Mouse (Mus musculus): Measurements from ENCODE around the gene Iffo2. TPM values are rescaled to one million over a fixed set of nuclear protein-coding genes. Genes with fewer than 3 reads are reported as not detected.
A peak's percentile ranks its signal among the peaks of the same experiment; 100 is the strongest.
"Not testable (repeated sequence)": the region's sequence is repeated elsewhere in the genome, so short reads cannot be mapped to it uniquely, and the experiment has no call there.

Iffo2 gene
- 1 to 10 TPM; 3.5 to 4.4 (median 4.2) TPM for total RNA-seq (2022)

DNA sequence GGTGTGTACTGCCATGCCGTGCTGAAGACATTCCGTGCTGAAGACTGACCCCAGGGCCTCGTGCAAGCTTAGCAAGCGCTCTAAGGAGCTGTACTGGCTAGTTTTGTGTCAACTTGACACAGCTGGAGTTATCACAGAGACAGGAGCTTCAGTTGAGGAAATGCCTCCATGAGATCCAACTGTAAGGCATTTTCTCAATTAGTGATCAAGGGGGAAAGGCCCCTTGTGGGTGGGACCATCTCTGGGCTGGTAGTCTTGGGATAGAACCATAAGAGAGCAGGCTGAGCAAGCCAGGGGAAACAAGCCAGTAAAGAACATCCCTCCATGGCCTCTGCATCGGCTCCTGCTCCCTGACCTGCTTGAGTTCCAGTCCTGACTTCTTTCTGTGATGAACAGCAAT lies at the start of gene Iffo2:
Gene Iffo2, plus strand, starts transcription at position 301 of the 400 bp plus-strand sequence.
- DNase-seq (ENCODE audit: low spot score), result not testable (repeated sequence)

DNA sequence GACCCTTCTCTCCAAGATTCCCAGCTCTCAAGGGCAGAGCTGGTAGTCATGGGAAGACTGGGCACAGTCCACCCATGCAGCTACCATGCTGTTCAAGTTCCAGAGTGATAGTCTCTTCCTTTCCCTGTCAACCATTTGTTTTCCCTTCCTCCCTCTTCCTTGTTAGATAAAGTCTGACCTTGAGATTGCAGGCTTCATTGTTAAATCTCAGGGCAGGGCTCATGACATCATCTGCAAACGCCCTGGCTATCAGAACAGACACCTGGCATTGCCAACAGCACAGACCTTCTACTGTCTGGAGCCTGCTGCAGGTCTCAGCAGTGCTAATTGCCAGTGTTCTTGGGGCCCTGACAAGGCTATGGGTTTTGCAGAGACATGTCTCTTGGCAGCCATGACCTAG lies 48.9 kb upstream of the Iffo2 start:
- no peak for DNase-seq (ENCODE audit: low spot score)

DNA sequence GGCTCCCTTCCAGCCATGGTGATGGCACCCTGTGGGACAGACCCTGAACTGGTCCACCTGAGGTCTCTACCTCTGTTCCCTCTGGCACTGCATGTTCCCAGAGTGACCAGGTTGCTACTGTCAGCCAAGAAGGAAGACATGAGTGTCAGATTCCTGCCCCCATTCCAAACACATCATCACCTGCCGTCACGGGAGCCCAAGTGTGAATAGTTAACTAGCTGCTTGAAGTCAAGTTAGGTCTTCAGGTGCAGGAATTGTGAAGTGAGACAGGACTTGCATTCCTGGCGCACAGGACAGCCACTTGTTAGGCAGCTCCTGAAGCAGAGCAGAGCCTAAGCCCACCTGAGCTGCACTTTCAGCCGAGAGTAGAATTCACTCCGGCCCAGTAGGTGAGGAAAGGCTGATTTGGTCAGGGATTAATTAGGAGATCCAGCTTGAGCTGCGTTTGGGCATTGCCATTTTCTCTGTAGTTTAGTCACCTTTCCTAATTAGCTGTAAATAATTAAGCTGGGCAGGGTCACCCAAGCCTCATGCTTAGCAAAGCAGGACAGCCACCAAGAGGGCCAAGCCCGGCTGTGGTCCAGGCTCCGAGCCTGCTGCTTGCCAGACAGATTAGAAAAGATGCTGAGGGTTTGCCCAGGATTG lies 46.8 kb upstream of the Iffo2 start:
- DNase-seq (ENCODE audit: low spot score), result no peak

DNA sequence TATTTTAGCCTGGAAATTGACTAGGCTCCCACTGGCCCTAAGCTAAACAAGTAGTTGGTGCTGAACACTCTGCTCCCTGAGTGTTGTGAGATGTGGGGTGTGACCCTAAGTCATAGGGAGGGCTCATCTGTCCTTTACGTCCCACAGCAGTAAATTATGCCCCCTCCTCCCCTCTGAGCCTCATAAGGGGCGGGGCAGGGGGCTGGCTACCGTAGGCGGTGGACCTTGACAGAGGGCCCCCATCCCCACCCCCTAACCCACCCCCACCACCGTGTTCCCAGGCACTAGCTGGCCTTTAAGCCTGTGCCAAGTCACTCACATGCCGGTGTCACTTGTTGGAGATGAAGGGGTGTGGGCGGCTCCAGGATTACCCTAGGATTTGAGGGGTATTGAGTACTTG lies 45.9 kb upstream of the Iffo2 start:
- DNase-seq (ENCODE audit: low spot score), result no peak

DNA sequence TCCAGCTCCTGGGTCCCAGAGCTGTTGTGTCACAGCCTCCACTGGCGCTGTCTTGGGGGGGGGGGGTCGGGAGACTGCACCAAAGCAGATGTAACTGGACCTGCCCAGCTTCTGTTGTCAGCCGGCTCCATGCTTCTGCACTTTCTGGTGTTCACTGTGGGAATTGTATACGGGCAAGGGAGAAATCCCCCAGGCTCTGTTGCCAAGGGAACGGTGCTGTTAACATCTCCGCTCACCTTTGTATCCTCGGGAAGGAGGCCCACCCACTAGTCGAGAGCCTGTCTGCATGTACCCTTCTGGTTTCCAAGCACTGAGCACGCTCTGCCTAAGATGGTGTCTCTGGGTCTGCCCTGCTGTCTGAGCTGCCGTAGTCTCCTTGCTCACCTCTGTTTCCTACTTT lies 43.3 kb upstream of the Iffo2 start:
- no peak for DNase-seq (ENCODE audit: low spot score)

DNA sequence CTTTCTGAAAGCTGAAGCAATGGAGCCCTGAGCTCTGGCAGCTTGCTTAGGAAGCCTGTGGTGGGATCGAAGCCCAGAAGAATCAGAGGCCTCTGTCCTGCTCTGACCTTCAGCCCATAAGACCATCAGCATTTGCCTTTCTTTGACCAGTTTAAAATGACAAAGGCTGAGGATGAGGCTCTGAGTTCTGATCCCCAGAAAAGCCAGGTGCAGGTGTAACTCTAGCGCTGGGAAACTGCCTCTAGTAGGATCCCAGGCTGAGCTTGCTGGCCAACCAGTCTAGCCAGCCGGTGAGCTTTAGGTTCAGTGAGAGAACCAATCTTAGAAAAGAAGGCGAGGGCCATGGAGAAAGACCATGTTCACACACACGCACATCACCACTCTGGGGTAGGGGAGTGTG lies 42.0 kb upstream of the Iffo2 start:
- no peak for DNase-seq (ENCODE audit: low spot score)

DNA sequence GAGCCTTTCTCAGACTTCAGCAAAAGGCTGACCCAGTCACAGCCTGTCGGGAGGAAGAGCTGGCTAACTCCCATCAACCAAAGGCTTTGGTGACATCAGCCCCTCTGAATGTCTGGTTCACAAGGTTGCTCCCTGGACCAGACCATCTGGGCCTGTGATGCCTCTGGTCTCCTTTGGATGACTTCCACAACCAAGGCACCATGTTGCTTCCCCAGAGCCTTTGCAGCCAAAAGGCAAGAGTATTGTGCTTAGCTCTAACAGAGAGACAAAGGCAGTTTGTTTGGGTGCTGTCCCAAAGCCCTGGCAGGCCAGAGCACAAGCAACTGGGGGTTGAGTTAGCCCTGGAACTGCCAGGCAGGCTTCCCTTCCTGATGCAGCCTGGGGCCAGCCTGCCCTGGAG lies 40.4 kb upstream of the Iffo2 start:
- DNase-seq (ENCODE audit: low spot score), result no peak

DNA sequence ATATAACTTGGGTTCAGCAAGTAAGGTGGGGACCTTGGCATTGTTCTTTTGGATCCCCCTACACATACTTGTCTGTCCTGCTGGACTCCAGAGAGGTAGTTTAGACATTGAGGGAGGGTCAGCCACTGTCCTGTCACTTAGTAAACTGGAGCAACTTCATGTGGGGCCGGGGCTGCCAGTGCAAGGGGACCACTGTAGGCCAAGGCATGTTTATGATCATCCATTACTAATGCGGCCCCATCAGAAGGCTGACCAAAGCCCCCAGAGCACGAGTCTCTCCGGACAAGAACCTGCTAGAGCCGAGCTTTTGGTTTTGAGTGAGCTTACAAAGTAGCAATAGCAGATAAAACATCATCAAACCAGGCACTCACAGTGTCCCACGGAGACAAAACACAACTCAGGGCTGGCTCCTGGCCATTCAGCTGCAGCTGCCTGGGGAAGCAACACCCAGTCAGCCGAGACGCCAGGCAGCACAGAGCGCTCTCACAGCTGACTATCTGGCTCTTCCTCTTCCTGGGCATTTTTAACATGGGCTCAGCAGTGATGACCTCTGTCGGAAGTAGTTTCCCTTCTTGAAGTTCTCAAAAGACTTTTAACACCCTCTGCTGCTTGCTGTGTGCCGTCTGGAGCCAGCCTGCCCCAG lies 39.8 kb upstream of the Iffo2 start:
- DNase-seq (ENCODE audit: low spot score), result peak; percentile 65

DNA sequence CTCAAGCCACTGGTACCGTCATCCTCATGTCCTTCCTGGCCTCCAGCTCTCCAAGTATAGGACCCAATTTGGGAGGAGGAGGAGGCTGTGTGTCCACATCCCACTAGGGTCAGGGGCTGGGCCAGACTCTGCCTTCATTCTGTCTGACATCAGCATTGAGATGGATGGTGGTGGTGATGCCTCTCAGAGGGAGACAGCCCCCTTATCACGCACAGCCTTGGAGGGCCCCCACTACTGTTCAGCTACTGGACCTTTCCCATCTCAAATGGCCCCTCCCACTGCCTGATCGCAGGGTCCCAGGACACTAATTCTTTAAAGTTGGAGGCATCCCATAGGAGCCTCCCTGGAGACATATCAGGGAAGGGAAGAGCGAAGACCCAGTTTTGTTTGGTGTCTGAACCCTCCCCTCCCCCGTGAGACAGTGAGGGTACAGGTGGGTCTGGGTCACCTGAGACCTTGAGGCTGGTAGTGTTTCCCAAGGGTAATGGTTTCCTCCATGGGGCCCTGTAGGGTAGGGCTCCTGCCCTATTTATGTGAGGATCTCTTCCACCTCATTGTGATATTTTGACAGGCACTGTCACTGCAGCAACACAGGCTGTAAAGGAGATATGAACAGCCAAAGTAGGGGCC lies 38.7 kb upstream of the Iffo2 start:
- DNase-seq (ENCODE audit: low spot score), result no peak

DNA sequence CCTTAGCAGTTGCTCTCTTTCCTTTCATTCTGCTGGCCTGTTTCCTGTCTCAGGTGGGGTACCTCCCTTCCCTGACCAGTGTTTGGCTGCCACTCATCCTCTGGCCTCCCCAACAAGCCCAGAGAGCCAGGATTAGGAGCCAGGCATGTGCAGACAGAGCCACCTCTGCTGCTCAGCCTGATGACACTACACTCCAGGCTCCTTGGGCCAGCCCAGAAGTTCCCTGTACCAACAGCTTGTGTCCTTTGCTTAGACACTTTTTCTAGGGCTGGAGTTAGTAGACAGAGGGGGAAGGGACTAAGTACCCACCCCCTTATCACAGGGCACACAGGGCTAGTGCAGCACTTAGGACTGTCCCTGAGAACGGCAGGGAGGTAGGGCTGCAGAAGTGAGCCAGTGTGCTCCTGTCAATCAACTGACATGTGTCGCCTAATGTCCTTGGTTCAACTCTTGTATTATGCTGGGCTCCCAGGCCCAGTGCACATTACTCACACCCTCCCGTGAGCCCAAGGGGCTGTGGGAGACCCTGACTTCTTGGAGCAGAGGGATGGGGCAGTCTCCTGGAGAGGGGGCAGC lies 38.0 kb upstream of the Iffo2 start:
- no peak for DNase-seq (ENCODE audit: low spot score)

DNA sequence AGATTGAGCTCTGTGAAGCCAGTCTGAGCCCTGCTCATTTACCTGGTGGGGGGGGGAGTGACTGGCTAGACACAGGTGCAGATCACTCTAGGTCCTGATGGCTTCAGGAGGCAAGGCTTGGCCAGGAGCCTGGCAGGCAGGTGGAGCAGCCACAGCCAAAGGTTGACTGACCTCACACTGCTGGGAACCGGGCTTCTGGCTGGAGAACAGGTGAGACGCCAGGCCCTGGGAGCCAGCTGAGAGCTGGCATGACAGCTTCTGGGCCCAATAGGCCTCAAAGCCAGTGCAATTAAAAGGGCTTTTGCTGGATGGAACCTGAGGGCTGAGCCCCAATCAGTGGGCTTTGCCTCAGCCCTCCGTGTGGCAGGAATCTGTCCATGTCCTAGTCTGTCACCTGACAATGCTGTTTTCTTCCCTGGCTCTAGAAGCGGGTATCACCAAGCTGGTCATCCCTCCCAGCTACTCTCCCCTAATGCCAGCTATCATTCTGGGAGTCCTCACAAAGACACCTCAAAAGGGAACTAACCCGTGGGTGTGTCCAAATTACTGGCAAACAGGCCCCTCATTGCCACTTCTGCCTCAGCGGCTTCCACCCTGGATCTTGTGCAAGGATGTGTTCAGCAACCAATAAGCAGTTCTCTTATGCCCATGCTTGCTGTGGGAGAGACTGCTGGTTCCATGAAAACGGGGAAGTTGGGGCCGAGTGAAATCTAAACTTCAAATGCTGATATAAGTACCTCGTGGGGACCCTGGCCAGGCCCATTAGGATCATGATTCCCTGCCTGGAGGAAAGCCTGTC lies 36.9 kb upstream of the Iffo2 start:
- peak; percentile 28 for DNase-seq (ENCODE audit: low spot score)

DNA sequence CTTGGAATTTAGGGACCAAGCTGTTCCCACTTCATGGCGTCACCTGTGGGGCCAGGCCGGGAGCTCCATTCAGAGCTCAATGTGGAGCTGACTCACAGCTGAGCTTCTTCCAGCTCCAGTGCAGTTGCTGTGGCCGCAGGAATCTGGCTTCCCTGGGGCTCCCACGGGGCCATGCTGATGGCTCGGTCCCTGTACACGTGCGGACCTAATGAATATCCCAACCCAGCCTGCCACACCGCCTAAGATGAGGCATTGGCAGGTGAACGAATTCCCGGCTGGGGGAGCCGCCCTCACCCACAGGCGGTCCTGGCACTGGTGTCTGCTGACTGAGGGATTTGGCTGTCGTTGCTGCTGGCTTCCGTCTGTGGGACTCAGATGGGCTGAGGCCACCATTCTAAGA lies 29.5 kb upstream of the Iffo2 start:
- peak; percentile 12 for DNase-seq (ENCODE audit: low spot score)

DNA sequence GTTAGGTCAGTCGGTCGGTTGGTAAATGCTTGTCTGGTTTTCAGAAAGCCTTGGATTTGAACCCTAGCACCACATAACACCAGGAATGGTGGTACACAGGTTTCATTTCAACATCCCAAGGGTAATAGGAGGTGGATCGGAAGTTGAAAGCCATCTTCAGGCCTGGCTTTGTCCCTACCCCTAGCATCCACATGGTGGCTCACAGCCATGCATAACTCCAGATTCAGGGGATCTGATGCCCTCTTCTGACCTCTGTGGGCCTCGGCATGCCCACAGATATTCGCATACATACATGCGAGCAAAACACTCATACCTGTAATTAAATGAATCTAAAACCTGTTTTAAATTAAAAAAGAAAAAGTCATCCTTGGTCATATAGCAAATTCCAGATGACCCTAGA lies 28.6 kb upstream of the Iffo2 start:
- DNase-seq (ENCODE audit: low spot score), result no peak

DNA sequence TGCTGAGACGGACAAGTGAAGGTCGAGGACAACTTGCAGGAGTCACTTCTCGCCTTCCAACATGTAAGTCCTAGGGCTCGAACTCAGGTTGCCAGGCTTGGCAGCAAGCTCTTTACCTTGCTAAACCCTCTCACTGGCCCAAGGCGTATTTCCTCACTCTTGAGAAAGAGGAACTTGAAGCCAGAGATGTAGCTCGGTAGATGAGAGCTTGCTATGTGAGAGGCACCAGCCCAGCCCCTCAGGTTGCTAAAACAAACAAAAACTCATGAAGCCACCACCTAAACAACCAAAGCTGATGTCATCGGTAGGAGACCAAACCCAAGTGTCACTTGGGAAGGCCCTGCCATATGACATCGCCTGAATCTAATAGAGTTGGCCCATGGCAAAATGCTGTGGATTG lies 26.4 kb upstream of the Iffo2 start:
- no peak for DNase-seq (ENCODE audit: low spot score)

DNA sequence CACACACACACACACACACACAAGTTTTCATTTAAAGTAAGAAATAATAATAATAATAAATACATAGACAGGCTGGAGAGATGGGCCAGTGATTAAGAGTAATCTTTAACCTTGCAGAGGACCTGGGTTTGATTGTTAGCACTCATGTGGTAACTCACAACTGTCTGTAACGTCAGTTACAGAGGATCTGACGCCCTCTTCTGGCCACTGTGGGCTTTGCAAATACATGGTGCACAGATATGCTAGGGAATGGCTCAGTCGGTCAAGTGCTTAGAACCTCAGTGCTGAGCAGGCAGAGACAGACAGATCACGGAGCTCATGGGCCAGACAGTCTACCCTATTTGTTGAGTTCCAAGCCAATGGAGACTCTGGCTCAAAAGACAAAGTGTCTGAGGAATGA lies 24.6 kb upstream of the Iffo2 start:
- DNase-seq (ENCODE audit: low spot score), result no peak

DNA sequence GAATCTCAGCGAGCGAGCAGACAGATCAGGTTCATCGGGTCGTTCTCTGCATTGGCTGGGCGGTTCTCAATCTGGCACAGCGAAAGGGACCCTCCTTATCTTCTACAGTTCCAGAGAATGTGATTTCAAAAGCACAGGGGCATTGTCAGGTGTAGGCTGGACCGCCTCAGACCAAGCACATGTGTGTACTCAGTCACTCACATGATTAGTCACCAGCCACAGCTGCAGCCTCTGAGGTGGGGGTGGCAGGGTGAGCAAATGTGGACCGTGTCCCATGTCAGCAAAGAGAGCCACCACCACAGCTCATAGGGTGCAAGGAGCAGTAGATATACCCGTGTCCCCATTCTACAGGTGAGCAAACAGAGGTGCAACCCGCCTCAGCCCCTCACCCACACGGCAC lies 23.6 kb upstream of the Iffo2 start:
- no peak for DNase-seq (ENCODE audit: low spot score)

DNA sequence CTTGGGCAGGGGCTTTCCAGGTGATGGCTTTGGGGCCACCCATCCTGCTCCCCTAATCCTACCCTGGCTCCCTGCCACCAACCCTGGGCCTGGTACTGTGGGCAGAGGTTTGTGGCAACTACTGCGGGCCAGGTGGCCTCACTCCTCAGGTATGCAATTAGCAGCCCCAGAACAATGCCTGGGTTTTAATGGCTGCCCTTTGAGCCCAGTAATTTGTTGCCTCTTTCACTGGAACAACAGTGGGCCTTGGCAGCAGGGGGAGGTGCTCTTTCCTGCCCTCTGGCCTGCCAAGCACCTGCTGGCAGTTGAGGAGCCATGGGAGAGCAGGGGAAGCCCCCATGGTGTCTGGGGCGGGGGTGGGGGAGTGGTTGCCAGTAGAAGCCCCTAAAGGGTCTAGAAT lies 21.3 kb upstream of the Iffo2 start:
- DNase-seq (ENCODE audit: low spot score), result no peak

DNA sequence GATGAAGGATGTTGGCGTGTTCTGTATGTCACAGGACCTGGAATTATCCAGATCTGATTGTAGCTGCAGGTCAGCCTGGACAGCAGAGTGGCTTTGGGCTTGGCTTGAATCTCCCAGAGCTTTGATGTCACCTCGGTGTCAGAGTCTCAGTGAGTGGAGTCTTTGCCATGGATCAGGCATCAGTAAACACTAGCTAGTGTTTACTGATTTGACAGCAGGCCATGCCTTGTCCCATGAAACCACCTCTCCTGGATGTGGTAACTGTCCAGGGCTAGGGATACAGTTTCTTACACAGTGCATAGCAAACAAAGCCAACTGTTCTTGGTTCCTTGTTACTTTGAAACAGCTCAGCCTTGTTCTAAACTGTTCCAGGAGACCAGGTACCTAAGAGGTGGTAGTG lies 18.8 kb upstream of the Iffo2 start:
- DNase-seq (ENCODE audit: low spot score), result no peak

DNA sequence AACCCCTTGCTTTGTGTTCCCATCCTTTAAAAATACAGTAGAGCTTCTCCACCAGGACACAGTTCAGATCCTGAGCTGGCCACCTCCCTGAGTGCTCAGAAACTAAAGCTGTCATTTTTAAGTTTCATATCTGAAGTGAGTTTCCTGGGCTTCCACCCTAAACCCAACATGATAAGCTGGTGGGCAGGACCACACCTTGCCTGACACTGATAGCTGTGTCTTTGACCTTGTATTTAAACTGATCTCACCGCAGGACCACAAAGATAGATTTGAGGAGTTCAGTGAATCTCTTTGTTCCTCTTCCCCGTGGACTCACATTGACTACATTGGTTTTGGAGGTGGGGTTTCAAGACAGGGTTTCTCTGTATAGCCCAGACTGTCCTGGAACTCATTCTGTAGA lies 17.4 kb upstream of the Iffo2 start:
- DNase-seq (ENCODE audit: low spot score), result no peak

DNA sequence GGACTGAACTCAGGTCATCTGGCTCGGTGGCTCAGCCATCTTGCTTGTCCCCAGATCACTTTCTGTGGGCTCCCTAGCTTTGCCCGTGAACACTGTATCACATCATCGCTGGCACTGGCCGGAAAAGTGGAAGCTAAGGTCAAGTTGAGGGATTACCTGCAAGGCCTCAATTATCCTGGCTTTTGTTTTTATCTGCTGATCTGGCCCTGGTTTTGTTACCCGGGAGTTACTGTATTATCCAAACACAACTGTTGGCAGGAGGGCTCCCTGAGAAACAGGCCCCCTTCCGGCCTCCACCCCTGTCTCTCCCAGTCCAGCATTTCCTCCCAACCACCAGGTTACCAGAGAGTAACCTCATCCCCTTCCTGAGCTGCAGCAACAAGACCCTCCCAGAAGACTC lies 11.1 kb upstream of the Iffo2 start:
- no peak for DNase-seq (ENCODE audit: low spot score)

DNA sequence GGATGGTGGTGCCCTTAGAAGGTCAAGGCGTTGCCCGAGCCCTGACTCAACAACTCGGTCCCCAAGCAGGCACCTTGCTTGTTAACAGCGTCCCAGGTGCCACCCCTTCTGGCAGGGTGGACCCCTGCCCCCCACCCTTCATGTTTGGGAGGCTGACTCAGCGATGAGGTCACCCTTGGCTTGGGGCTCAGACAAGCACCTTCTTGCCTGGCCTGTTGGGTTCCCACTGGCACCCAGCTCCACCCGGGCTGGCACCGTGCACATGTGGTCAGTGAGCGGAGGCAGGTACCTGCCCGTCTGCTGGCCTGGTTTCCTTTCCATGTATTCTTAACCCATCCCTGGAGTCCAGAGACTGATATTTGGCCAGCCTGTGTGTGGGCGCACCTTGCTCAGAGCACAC lies 8.4 kb upstream of the Iffo2 start:
- DNase-seq (ENCODE audit: low spot score), result no peak

DNA sequence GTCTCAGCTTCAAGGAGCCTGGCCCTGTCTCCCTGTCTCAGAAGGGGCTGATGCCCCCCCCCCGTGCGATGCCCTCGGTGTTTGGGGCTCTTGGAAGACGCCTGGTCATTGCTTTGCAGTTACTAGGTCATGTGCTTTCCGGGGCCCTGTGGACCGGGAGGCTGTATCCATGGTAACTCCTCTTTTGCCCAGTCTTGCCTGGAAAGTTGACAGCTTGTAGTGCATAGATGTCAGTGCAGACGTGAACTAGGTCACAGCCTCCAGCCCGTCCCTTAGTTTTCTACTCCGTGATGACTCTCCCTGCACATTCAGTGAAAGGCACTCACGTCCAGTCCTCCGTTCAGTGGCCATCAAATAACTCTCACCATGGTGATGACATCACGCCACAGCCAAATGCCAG lies 3.9 kb upstream of the Iffo2 start:
- DNase-seq (ENCODE audit: low spot score), result no peak

Measured in heart, adult 8-10 months (tissue).